Mouse (Mus musculus): ENCODE measurements around the gene Dram1. TPM values are rescaled to one million over a fixed set of nuclear protein-coding genes. Genes with fewer than 3 reads are reported as not detected.

Gene Dram1
- polyA plus RNA-seq, 1 experiment from 2014 or later, result 0.50 TPM

- Histone ChIP-seq H3K9ac (replicated peaks; ENCODE audit: low read length) (no peak overlapping the region), H3K27me3 (ENCODE audit: control insufficient read depth, insufficient read depth, low read length) (no peaks in the 10 kb centered on the region), H3K27ac (replicated peaks; ENCODE audit: low read depth, low read length) (no peak overlapping the region), H3K36me3 (ENCODE audit: control insufficient read depth, insufficient read depth, low read length) (no peaks in the 10 kb centered on the region), H3K4me1 (ENCODE audit: control insufficient read depth, insufficient read depth, low read length) (no peaks in the 10 kb centered on the region), H3K9me3 (ENCODE audit: control insufficient read depth, low read length) (no peaks in the 10 kb centered on the region), H3K4me2 (ENCODE audit: low read length) (no peak overlapping the region), H3K4me3 (replicated peaks; ENCODE audit: low read depth, low read length) (no peak overlapping the region)
- no peak for ATAC-seq (ENCODE audit: low FRiP score, low TSS enrichment)
- 89% methylated on average over 9 of the region's 9 CpGs for WGBS
- DNase-seq, result no peak
These were observed 12.6 kb upstream of the Dram1 start for GRCm38 (mm10) chr10:88391495-88391894.

- Histone ChIP-seq H3K4me1 (ENCODE audit: control insufficient read depth, insufficient read depth, low read length) (no peaks in the 10 kb centered on the region), H3K27me3 (ENCODE audit: control insufficient read depth, insufficient read depth, low read length) (no peaks in the 10 kb centered on the region), H3K4me2 (ENCODE audit: low read length) (no peak overlapping the region), H3K36me3 (ENCODE audit: control insufficient read depth, insufficient read depth, low read length) (no peaks in the 10 kb centered on the region), H3K4me3 (replicated peaks; ENCODE audit: low read depth, low read length) (no peak overlapping the region), H3K9ac (replicated peaks; ENCODE audit: low read length) (no peak overlapping the region), H3K27ac (replicated peaks; ENCODE audit: low read depth, low read length) (no peak overlapping the region), H3K9me3 (ENCODE audit: control insufficient read depth, low read length) (no peaks in the 10 kb centered on the region)
- 68% methylated on average over 10 of the region's 10 CpGs for WGBS
- ATAC-seq (ENCODE audit: low FRiP score, low TSS enrichment) (no peak), DNase-seq (peak; percentile 8)
These were observed 11.4 kb upstream of the Dram1 start for GRCm38 (mm10) chr10:88390096-88390790.

GRCm38 (mm10) chr10:88389576-88389975, 10.7 kb upstream of the Dram1 start:
- no peak for DNase-seq
- H3K9ac ChIP-seq (replicated peaks; ENCODE audit: low read length), result no peak overlapping the region
- H3K4me2 ChIP-seq (ENCODE audit: low read length), result no peak overlapping the region
- no peak overlapping the region for H3K27ac ChIP-seq (replicated peaks; ENCODE audit: low read depth, low read length)
- WGBS, result 75% methylated on average over 4 of the region's 4 CpGs
- H3K4me1 ChIP-seq (ENCODE audit: control insufficient read depth, insufficient read depth, low read length), result no peaks in the 10 kb centered on the region
- no peaks in the 10 kb centered on the region for H3K36me3 ChIP-seq (ENCODE audit: control insufficient read depth, insufficient read depth, low read length)
- H3K27me3 ChIP-seq (ENCODE audit: control insufficient read depth, insufficient read depth, low read length), result no peaks in the 10 kb centered on the region
- no peak overlapping the region for H3K4me3 ChIP-seq (replicated peaks; ENCODE audit: low read depth, low read length)
- ATAC-seq (ENCODE audit: low FRiP score, low TSS enrichment), result no peak
- H3K9me3 ChIP-seq (ENCODE audit: control insufficient read depth, low read length), result no peaks in the 10 kb centered on the region

GRCm38 (mm10) chr10:88386251-88386650, 7.4 kb upstream of the Dram1 start:
- Histone ChIP-seq H3K4me2 (ENCODE audit: low read length) (no peak overlapping the region), H3K36me3 (ENCODE audit: control insufficient read depth, insufficient read depth, low read length) (no peaks in the 10 kb centered on the region), H3K27ac (replicated peaks; ENCODE audit: low read depth, low read length) (no peak overlapping the region), H3K4me1 (ENCODE audit: control insufficient read depth, insufficient read depth, low read length) (peaks cover 3% of the 10 kb centered on the region; the same call in 1 of the 2 replicates), H3K9me3 (ENCODE audit: control insufficient read depth, low read length) (no peaks in the 10 kb centered on the region), H3K9ac (replicated peaks; ENCODE audit: low read length) (no peak overlapping the region), H3K27me3 (ENCODE audit: control insufficient read depth, insufficient read depth, low read length) (no peaks in the 10 kb centered on the region), H3K4me3 (replicated peaks; ENCODE audit: low read depth, low read length) (no peak overlapping the region)
- no peak for DNase-seq
- ATAC-seq (ENCODE audit: low FRiP score, low TSS enrichment), result no peak
- 87% methylated on average over 6 of the region's 6 CpGs for WGBS

- no peak for ATAC-seq (ENCODE audit: low FRiP score, low TSS enrichment)
- WGBS, result 91% methylated on average over 6 of the region's 6 CpGs
- H3K27me3 ChIP-seq (ENCODE audit: control insufficient read depth, insufficient read depth, low read length), result no peaks in the 10 kb centered on the region
These were observed 6.9 kb upstream of the Dram1 start for GRCm38 (mm10) chr10:88385758-88386157.

GRCm38 (mm10) chr10:88385290-88385689, 6.4 kb upstream of the Dram1 start:
- H3K4me1 ChIP-seq (ENCODE audit: control insufficient read depth, insufficient read depth, low read length), result peaks cover 12% of the 10 kb centered on the region; the same call in 1 of the 2 replicates
- no peak overlapping the region for H3K27ac ChIP-seq (replicated peaks; ENCODE audit: low read depth, low read length)
- no peak overlapping the region for H3K4me2 ChIP-seq (ENCODE audit: low read length)
- no peak for DNase-seq
- no peak overlapping the region for H3K4me3 ChIP-seq (replicated peaks; ENCODE audit: low read depth, low read length)
- no peak overlapping the region for H3K9ac ChIP-seq (replicated peaks; ENCODE audit: low read length)
- no peak for ATAC-seq (ENCODE audit: low FRiP score, low TSS enrichment)
- no peaks in the 10 kb centered on the region for H3K27me3 ChIP-seq (ENCODE audit: control insufficient read depth, insufficient read depth, low read length)
- 95% methylated on average over 11 of the region's 11 CpGs for WGBS
- no peaks in the 10 kb centered on the region for H3K9me3 ChIP-seq (ENCODE audit: control insufficient read depth, low read length)
- H3K36me3 ChIP-seq (ENCODE audit: control insufficient read depth, insufficient read depth, low read length), result no peaks in the 10 kb centered on the region

More at GRCm38 (mm10) chr10:88385758-88386157, 6.9 kb upstream of the Dram1 start:
- no peak for DNase-seq
- peaks cover 8% of the 10 kb centered on the region; the same call in 1 of the 2 replicates for H3K4me1 ChIP-seq (ENCODE audit: control insufficient read depth, insufficient read depth, low read length)
- no peak overlapping the region for H3K9ac ChIP-seq (replicated peaks; ENCODE audit: low read length)
- H3K4me2 ChIP-seq (ENCODE audit: low read length), result no peak overlapping the region
- H3K9me3 ChIP-seq (ENCODE audit: control insufficient read depth, low read length), result no peaks in the 10 kb centered on the region
- H3K27ac ChIP-seq (replicated peaks; ENCODE audit: low read depth, low read length), result no peak overlapping the region
- no peak overlapping the region for H3K4me3 ChIP-seq (replicated peaks; ENCODE audit: low read depth, low read length)
- no peaks in the 10 kb centered on the region for H3K36me3 ChIP-seq (ENCODE audit: control insufficient read depth, insufficient read depth, low read length)

- Histone ChIP-seq H3K4me3 (replicated peaks; ENCODE audit: low read depth, low read length) (no peak overlapping the region), H3K4me2 (ENCODE audit: low read length) (no peak overlapping the region), H3K9ac (replicated peaks; ENCODE audit: low read length) (no peak overlapping the region), H3K9me3 (ENCODE audit: control insufficient read depth, low read length) (no peaks in the 10 kb centered on the region), H3K27me3 (ENCODE audit: control insufficient read depth, insufficient read depth, low read length) (no peaks in the 10 kb centered on the region), H3K27ac (replicated peaks; ENCODE audit: low read depth, low read length) (no peak overlapping the region), H3K4me1 (ENCODE audit: control insufficient read depth, insufficient read depth, low read length) (peaks cover 15% of the 10 kb centered on the region; the same call in 1 of the 2 replicates), H3K36me3 (ENCODE audit: control insufficient read depth, insufficient read depth, low read length) (no peaks in the 10 kb centered on the region)
- no peak for DNase-seq
- 80% methylated on average over 5 of the region's 5 CpGs for WGBS
- ATAC-seq (ENCODE audit: low FRiP score, low TSS enrichment), result no peak
These were observed 5.2 kb upstream of the Dram1 start for GRCm38 (mm10) chr10:88384081-88384480.

GRCm38 (mm10) chr10:88383479-88383878, 4.6 kb upstream of the Dram1 start:
- ATAC-seq (ENCODE audit: low FRiP score, low TSS enrichment) (no peak), DNase-seq (no peak)
- no peak overlapping the region for H3K9ac ChIP-seq (replicated peaks; ENCODE audit: low read length)
- H3K4me3 ChIP-seq (replicated peaks; ENCODE audit: low read depth, low read length), result no peak overlapping the region
- H3K9me3 ChIP-seq (ENCODE audit: control insufficient read depth, low read length), result no peaks in the 10 kb centered on the region
- no peak overlapping the region for H3K4me2 ChIP-seq (ENCODE audit: low read length)
- no peaks in the 10 kb centered on the region for H3K27me3 ChIP-seq (ENCODE audit: control insufficient read depth, insufficient read depth, low read length)
- no peak overlapping the region for H3K27ac ChIP-seq (replicated peaks; ENCODE audit: low read depth, low read length)
- no peaks in the 10 kb centered on the region for H3K36me3 ChIP-seq (ENCODE audit: control insufficient read depth, insufficient read depth, low read length)
- WGBS, result 86% methylated on average over 4 of the region's 4 CpGs
- H3K4me1 ChIP-seq (ENCODE audit: control insufficient read depth, insufficient read depth, low read length), result peaks cover 15% of the 10 kb centered on the region; the same call in 1 of the 2 replicates

- Histone ChIP-seq H3K9me3 (ENCODE audit: control insufficient read depth, low read length) (no peaks in the 10 kb centered on the region), H3K27ac (replicated peaks; ENCODE audit: low read depth, low read length) (no peak overlapping the region), H3K9ac (replicated peaks; ENCODE audit: low read length) (no peak overlapping the region), H3K4me1 (ENCODE audit: control insufficient read depth, insufficient read depth, low read length) (peaks cover 15% of the 10 kb centered on the region; the same call in 1 of the 2 replicates), H3K27me3 (ENCODE audit: control insufficient read depth, insufficient read depth, low read length) (no peaks in the 10 kb centered on the region), H3K36me3 (ENCODE audit: control insufficient read depth, insufficient read depth, low read length) (no peaks in the 10 kb centered on the region), H3K4me2 (ENCODE audit: low read length) (no peak overlapping the region), H3K4me3 (replicated peaks; ENCODE audit: low read depth, low read length) (no peak overlapping the region)
- 90% methylated on average over 6 of the region's 6 CpGs for WGBS
- DNase-seq (no peak), ATAC-seq (ENCODE audit: low FRiP score, low TSS enrichment) (no peak)
These were observed 3.1 kb upstream of the Dram1 start for GRCm38 (mm10) chr10:88382009-88382408.
